Mouse (Mus musculus): ENCODE measurements around the gene Plekhg4.
A peak's percentile ranks its signal among the peaks of the same experiment; 100 is the strongest.

Gene Plekhg4

GRCm38 (mm10) chr8:105349096-105349771 lies 23.8 kb upstream of the Plekhg4 start:
- no peak for DNase-seq (ENCODE audit: low spot score)

DNA sequence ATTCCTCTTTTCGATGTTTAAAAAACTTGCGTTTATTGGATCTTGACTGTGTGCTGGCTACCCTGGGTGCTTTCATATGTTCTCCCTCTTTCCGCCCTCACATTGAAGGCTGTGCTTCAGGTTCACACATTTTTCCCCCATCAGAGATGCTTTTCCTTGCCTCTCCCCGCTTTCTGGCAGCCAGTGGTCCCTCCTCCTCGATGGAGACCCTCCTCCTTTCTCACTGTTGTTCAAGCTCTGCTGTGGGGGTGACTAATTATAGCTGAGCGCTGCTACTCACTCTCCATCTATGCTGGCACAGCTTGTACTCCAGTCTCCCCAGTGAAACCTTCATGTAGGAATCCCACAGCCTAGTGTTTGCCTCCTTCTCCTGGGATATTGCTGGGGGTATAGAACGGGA lies 22.9 kb upstream of the Plekhg4 start:
- no peak for DNase-seq (ENCODE audit: low spot score)

DNA sequence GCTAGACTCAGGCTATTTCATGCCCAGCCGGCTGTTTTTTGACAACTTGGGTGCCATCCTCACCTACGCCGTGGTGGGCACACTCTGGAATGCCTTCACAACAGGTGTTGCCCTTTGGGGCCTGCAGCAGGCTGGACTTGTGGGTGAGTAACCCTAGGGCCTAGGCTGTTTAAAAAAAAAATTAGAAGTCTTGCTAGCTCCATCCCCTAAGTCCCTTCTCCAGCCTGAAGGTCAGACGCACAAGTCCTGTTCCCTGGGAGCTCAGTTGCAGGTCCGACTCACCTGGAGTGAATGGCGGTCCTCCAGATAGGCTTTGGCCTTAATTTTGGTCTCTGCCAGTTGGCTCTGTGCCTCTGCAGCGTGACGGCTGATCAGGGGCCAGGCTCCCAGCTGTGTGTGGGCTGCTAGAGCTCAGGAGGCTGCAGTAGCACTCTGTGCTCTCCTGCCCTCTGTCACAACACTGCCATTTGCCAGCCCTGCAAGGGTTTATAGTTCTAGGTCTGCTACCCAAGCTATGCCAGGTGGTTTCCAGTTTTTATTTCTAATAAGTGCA lies 19.4 kb upstream of the Plekhg4 start:
- no peak for DNase-seq (ENCODE audit: low spot score)

DNA sequence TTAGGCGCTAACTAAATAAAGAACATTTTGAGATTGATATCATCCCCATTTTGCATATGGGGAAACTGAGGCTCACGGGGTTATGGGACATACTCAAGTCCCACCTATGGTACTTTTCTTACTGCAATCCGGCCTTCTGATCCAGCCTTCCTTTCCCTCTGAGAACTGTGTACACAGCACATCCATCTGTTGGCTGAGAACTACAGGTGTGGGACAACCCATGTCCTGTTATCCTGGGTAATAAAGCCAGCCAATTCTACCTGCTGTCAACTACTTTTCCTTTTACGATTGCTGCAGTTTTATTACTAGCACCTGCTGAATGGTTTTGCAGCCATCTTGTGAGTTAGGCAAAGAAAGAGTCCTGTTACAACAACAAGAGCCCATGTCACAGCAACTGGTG lies 18.5 kb upstream of the Plekhg4 start:
- DNase-seq (ENCODE audit: low spot score): no peak

- no peak for DNase-seq (ENCODE audit: low spot score)
Observed at GRCm38 (mm10) chr8:105355179-105356024, 17.7 kb upstream of the Plekhg4 start.

- DNase-seq (ENCODE audit: low spot score): no peak
Observed at GRCm38 (mm10) chr8:105356681-105357080, 16.4 kb upstream of the Plekhg4 start.

- DNase-seq (ENCODE audit: low spot score): no peak
Observed at GRCm38 (mm10) chr8:105359208-105359607, 13.9 kb upstream of the Plekhg4 start.

DNA sequence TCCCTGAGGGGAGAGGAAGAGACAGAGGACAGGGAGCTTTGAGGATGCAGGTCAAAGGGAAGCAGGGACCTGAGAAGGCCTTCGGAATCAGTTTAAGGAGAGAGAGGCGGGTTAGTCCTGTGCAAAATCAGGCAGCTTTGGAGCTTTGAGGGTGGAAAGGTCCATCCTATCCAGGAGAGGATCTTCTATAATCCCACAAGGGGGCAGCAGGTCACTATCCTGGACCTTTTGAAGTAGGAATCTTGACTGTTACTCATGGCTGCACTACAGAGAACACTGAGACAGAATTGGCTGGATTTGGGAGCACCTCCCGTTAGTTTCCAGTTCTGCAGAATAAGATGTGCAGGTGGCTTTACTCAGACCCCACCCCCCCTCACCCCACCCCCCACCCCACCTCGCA lies 13.4 kb upstream of the Plekhg4 start:
- DNase-seq (ENCODE audit: low spot score): no peak

- DNase-seq (ENCODE audit: low spot score): no peak
Observed at GRCm38 (mm10) chr8:105361751-105362702, 11.0 kb upstream of the Plekhg4 start.

GRCm38 (mm10) chr8:105367107-105367506 lies 6.0 kb upstream of the Plekhg4 start:
- no peak for DNase-seq (ENCODE audit: low spot score)

GRCm38 (mm10) chr8:105372473-105372872 lies 601 bp upstream of the Plekhg4 start:
- no peak for DNase-seq (ENCODE audit: low spot score)

DNA sequence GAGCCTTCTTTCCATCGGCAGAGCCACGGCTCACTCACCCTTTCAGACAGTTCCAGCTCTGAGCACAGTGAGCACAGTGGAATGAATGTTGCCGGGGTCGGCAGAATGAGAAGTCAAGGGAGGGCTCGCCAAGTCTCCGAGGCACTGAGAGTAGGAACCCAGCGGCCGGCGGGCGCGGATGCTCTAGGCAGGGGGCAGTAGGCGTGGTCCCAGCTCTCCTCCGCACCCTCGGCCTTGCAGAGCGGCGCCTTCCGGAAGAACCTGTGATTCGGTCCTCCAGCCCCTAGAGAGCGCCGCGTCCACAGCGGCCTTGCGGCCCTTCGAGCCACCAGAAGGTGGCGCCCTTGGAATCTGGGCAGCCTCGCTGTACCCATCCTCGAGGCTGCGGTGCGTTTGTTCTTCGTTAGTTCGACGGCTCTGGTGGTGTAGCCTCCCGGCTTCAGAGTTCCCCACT lies 1.5 kb downstream of the Plekhg4 start:
- no peak for DNase-seq (ENCODE audit: low spot score)

DNA sequence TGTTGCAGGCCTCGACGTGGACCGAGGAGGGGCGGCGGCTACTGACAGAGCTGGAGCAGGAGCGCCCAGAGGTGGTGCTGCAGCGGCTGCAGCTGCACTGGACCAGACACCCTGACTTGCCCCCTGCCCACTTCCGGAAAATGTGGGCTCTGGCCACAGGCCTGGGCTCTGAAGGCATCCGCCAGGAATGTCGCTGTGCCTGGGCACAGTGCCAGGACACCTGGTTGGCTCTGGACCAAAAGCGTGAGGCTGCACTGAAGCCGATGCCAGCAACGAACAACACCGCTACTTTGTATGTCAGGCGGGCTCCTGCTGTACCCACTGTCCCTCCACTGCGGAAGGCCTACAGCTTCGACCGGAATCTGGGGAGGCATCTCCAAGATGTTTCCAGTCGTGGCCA lies 5.6 kb downstream of the Plekhg4 start:
- DNase-seq (ENCODE audit: low spot score): no peak

- DNase-seq (ENCODE audit: low spot score): no peak
Observed at GRCm38 (mm10) chr8:105380308-105380707, 7.2 kb downstream of the Plekhg4 start.

DNA sequence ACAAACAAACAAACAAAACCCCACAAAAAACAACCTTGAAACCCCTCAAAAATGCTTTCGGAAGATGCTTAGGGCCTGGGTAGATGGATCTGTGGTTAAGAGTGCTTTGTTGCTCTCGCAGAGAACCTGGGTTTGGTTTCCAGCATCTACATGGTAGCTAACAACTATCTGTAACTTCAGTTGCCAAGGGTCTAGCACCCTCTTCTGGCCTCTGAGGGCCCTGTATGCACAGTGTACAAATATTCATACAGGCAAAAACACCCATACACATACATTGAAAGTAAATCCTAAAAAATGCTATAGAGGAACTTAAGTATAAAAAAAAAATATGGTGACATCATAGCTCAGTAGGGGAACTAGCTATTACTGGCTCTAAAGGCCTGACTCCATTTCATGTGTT lies 11.0 kb downstream of the Plekhg4 start:
- no peak for DNase-seq (ENCODE audit: low spot score)

DNA sequence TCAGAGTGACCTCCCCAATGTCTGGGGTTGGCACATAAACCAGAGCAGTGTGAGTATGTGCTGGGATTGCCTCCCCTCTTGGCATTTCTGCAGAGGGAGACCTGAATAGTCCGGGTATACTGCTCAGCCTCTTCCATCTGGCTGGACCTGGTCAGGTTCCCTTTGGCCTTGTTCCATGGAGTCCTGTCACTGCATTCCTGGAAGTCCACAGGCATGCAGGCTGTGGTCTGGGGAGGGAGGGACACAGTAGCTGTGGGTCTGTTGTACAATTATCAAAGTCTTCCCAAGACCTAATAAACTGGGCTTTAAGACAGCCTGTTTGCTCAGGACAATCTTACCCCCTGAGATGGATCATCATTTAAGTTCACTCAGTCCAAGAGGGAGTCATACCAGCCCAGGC lies 14.1 kb downstream of the Plekhg4 start:
- no peak for DNase-seq (ENCODE audit: low spot score)

GRCm38 (mm10) chr8:105389096-105389495 lies 16.0 kb downstream of the Plekhg4 start:
- DNase-seq (ENCODE audit: low spot score): no peak

DNA sequence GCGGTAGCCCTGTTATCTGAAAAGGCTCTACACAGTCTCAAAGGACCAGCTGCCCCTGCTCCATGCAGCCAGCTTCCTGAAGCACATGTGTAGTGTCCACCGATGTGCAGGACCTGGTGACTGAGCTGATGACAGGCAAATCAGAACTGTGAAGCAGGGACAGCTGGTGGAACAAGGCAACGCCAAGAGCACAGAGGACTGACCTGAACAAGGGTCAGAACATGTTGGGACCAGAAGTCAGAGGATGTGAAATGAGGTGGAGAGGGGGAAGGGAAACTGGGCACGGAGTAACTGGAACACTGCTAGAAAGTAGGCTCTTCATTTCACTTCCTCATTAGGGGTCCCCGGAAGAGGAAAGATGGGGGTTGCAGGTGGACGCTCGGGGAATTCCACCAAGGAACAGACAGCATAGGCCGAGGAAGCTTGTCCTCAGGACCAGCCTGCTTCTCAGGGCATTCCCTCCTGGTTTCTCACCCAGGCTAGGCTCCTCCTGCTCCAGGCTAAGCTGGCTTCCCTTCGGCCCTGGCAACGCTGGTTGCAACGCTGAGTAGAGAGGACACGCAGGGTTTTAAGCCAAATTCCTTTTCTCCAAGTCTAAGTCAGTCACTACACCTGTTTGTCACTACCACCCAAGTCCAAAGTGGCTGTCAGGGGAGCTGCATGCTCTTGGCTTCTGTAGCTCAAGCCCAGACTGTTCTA lies 20.2 kb downstream of the Plekhg4 start:
- no peak for DNase-seq (ENCODE audit: low spot score)

- no peak for DNase-seq (ENCODE audit: low spot score)
Observed at GRCm38 (mm10) chr8:105393915-105394314, 20.8 kb downstream of the Plekhg4 start.

GRCm38 (mm10) chr8:105397747-105398146 lies 24.7 kb downstream of the Plekhg4 start:
- peak; percentile 62 for DNase-seq (ENCODE audit: low spot score)

DNA sequence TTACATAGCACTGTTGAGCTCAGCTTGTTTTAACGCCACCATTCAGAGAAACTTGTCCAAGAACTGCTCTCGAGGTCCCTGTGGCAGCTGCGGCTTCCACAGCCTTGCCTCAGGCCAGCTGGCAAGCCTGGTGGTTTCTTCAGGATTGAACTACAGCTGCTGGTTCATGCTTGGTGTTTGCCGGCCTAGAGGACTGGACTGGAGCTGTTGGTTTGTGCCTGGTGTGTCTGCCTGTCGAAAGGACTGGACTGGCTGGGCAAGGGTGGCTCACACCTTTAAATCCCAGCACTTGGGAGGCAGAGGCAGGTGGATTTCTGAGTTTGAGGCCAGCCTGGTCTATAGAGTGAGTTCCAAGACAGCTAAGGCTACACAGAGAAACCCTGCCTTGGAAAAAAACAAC lies 26.9 kb downstream of the Plekhg4 start:
- no peak for DNase-seq (ENCODE audit: low spot score)
